Mouse (Mus musculus): Measurements from ENCODE around the gene Olfr691.
"Not testable (repeated sequence)": the region's sequence is repeated elsewhere in the genome, so short reads cannot be mapped to it uniquely, and the experiment has no call there.

Gene Olfr691

DNA sequence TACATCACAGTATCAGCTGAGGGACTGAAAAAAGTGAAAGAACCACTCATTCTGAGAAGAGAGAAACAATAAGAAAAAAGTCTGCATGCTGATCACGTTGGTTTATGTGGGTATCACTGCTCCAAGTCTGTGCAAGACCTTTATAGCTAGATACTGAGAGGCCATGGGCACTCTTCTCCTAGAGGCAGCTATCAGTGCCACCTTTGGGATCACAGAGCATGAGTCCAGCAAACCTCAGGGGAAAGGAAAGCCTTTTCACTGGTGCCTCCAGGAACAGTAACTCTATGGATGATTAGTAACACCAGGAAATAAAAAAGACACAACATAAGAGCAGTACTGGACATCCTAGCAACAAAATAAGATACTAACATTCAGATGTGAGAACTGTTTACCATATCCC lies at the start of gene Olfr691:
Olfr691 (minus strand) TSS at position 101 of the 400 bp plus-strand sequence.
- in situ Hi-C loops (cut with MboI; ENCODE audit: unreplicated experiment in 2 of 2), result no loop called here

DNA sequence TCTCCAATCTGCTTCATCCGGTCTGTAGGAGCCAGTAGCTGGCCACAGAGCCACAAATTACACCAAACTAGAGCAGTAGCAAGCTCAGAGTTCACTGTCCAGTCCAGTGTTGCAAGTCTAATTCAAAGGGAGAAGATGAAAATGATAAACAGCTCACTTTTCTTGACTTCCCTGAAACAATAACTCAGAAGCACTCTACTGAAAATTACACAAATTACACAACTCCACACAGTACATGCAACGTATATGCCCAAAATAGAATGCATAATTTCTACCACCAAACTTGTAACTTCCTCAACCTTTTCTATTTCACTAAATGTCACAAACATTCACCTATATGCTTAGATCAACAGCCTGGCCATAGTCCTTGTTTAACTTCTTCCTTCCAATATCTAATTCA lies 48.2 kb upstream of the Olfr691 start:
- in situ Hi-C loops (cut with MboI; ENCODE audit: unreplicated experiment in 2 of 2), result loop anchor here in 1 of 2 experiments (25.0 kb wide), 2 partner anchors 847 to 1203 kb away; partner anchors contain the start of genes Olfr648 and Olfr649

DNA sequence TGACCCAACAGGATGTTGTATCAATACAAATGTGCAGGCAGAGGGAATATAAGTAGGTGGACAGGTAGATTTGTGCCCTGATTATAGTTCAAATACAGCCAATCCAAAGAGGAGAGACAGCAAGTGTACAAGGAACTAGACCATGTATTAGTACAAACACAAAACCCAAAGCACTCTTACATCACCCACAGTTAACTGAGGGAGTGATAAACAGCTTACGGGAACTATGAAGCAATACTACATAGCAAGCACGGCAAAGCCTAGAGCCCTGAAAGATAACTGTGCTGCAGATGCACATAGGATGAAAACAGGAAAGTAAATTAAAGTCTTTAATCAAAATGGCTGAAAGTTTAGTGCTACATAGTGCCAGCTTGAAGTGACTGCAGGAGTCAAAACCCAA lies 45.6 kb upstream of the Olfr691 start:
- in situ Hi-C loops (cut with MboI; ENCODE audit: unreplicated experiment in 2 of 2), result loop anchor here in 1 of 2 experiments (25.0 kb wide), 2 partner anchors 850 to 1200 kb away; partner anchors contain the start of genes Olfr648 and Olfr649

GRCm38 (mm10) chr7:105380329-105380728 lies 38.3 kb upstream of the Olfr691 start:
- in situ Hi-C loops (cut with MboI; ENCODE audit: unreplicated experiment in 2 of 2), result loop anchor here in 1 of 2 experiments (25.0 kb wide), 2 partner anchors 857 to 1193 kb away; partner anchors contain the start of genes Olfr648 and Olfr649

DNA sequence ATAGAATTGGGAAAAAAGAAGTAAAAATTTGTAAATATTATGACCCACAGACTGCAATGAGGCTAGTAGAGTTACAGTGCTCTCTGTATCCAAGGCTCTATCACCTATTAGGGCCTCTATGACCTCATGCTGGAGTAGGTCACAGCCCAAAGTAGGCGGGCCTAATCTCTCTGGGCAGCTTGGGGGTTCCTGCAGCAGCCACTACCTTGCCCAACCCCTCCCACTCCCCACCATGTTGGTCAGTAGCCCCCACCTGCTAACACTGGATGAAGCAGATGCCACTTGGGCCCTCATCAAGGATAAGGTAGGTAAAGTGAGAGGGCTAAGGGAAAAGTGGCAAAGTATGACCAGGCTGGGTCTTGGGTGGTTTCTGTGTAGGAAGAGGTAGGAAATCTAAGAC lies 32.8 kb upstream of the Olfr691 start, which contains the start of gene Gm5901:
Gm5901 (plus strand) TSS at position 173 of the 400 bp plus-strand sequence.
- in situ Hi-C loops (cut with MboI; ENCODE audit: unreplicated experiment in 2 of 2), result loop anchor here in 1 of 2 experiments (25.0 kb wide), 2 partner anchors 862 to 1188 kb away; partner anchors contain the start of genes Olfr648 and Olfr649

- in situ Hi-C loops (cut with MboI; ENCODE audit: unreplicated experiment in 2 of 2), result no loop called here
Observed at GRCm38 (mm10) chr7:105373976-105374375, 31.9 kb upstream of the Olfr691 start.

DNA sequence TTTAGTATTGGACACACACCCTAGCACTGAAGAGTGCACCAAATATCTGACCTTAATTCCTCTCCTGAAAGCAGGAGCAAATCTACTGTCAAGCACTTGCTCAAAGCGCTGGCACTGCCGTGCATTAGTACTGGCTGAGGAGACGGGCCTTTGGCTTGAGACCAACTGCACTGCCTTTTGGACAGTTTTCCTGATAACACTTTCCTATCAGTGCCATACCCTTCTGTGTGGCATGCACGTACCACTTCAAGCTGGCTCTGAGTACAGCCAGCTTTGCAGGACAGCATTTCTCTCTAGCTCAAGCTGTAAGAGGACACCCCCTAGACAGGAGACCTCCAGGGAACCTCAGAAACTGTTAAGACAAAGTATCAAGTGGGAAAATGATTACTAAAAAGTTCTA lies 31.4 kb upstream of the Olfr691 start:
- in situ Hi-C loops (cut with MboI; ENCODE audit: unreplicated experiment in 2 of 2), result no loop called here

DNA sequence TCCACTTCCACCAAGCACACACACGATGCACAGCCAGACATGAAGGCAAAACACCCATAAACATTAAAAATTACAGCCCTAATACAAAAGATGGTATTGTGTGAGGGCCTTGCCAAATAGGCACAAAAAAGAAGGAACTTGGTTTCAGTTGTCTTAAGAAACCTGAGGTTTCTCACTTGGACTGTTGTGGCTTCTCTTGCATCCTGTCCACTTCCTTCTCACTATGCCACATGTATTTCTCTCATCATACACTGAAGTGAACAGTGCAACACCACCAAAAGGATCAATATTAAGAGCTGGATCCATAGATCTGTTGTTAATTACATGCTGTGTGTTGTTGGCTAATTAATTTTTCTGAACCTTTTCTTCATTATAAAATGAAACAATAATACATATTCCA lies 30.8 kb upstream of the Olfr691 start:
- in situ Hi-C loops (cut with MboI; ENCODE audit: unreplicated experiment in 2 of 2), result no loop called here

GRCm38 (mm10) chr7:105368521-105368920 lies 26.5 kb upstream of the Olfr691 start:
- in situ Hi-C loops (cut with MboI; ENCODE audit: unreplicated experiment in 2 of 2), result no loop called here

DNA sequence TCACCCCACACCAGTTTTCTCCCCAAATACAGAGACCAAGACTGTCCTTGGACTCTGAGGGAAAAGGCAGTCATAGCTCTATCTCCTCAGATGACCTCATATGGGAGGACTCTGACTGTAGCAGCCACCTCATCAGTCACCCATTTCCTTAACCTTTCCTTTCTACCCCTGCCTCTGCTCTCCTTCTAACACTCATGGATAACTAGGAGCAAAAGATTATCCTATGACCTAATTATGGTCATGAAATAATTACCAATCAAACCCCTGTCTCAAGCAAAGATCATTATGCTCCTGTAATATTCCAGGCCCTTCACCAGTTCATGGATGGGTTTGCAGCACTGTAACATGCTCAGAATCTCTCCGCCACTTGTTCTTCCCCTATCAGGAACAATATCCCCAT lies 25.9 kb upstream of the Olfr691 start, which contains the start of gene Olfr692:
Olfr692 (plus strand) TSS at position 301 of the 400 bp plus-strand sequence.
- in situ Hi-C loops (cut with MboI; ENCODE audit: unreplicated experiment in 2 of 2), result no loop called here

DNA sequence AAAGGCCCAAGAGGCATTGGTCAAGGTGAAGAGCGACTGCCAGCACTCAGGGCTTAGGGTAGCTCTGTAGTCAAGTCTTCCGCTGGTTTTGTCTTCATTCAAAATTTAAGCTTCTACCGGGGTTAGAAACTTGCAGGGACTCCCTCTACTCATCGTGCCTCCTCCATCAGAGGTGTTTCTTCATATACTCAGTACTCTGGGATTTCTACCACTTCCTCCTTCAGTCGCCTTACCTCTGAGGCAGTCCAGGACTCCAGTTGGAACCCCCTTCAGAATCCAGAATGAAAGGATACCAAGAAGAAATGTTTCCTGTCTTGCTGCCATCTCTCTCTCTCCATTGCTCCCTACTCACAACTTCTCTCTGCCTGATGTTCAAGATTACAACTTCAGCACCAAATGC lies 25.2 kb upstream of the Olfr691 start:
- in situ Hi-C loops (cut with MboI; ENCODE audit: unreplicated experiment in 2 of 2), result no loop called here

DNA sequence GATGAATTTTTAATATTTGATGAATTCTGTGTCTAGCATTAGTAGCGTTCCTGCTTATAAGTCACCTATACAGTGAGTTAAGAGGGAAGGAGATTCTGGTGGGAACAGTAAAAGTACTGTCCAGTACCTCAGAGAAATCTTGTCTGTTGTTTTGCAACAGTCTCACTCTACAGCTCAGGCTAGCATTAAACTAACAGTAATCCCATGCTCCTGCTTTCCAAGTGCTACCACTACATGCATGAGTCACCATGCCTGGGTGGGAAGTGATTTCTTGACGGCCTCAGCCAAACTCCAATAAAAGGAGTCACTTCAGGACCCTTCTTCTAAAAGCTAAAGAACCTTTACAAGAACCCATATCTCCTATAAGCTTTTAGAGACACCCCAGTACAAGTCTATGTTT lies 19.6 kb upstream of the Olfr691 start:
- in situ Hi-C loops (cut with MboI; ENCODE audit: unreplicated experiment in 2 of 2), result no loop called here

DNA sequence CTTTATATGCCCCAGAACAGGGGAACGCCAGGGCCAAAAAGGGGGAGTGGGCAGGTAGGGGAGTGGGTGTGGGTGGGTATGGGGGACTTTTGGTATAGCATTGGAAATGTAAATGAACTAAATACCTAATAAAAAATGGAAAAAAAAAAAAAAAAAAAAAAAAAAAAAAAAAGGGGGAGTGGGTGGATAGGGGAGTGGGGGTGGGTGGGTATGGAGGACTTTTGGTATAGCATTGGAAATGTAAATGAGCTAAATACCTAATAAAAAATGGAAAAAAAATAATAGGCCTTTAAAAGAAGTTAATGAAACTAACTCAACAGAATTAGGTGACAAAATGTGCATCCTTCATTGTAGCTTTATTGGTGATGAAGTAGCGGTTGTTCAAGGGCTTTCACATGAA lies 14.4 kb upstream of the Olfr691 start:
- in situ Hi-C loops (cut with MboI; ENCODE audit: unreplicated experiment in 2 of 2), result not testable (repeated sequence)

DNA sequence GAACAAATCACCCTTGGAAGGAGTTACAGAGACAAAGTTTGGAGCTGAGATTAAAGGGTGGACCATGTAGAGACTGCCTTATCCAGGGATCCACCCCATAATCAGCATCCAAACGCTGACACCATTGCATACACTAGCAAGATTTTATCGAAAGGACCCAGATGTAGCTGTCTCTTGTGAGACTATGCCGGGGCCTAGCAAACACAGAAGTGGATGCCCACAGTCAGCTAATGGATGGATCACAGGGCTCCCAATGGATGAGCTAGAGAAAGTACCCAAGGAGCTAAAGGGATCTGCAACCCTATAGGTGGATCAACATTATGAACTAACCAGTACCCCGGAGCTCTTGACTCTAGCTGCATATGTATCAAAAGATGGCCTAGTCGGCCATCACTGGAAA lies 14.0 kb upstream of the Olfr691 start:
- in situ Hi-C loops (cut with MboI; ENCODE audit: unreplicated experiment in 2 of 2), result not testable (repeated sequence)

- in situ Hi-C loops (cut with MboI; ENCODE audit: unreplicated experiment in 2 of 2), result no loop called here
Observed at GRCm38 (mm10) chr7:105342752-105343151, 682 bp upstream of the Olfr691 start.

- in situ Hi-C loops (cut with MboI; ENCODE audit: unreplicated experiment in 2 of 2), result no loop called here
Observed at GRCm38 (mm10) chr7:105334004-105334403, 8.1 kb downstream of the Olfr691 start, which contains the start of gene Olfr690. TSS of gene Olfr690 (minus strand) at chr7:105334104.

DNA sequence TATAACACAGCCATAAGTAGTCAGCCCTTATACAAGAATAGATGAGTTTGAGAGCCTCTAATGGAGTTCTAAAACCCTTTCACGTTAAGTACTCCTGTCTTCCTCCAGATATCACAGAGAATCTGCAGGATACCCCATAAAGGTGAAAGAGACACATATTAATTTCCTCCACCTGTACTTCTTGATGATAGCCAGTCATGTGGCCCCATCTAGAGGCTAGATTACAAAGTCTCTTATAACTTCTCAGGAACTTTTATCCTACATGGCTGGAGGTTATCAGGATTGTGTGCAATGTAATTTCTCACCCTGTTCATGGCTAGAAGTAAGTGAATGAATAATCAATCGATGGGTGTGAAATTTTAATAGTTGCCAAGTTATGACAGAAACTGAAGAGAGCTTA lies 16.8 kb downstream of the Olfr691 start:
- in situ Hi-C loops (cut with MboI; ENCODE audit: unreplicated experiment in 2 of 2), result no loop called here

DNA sequence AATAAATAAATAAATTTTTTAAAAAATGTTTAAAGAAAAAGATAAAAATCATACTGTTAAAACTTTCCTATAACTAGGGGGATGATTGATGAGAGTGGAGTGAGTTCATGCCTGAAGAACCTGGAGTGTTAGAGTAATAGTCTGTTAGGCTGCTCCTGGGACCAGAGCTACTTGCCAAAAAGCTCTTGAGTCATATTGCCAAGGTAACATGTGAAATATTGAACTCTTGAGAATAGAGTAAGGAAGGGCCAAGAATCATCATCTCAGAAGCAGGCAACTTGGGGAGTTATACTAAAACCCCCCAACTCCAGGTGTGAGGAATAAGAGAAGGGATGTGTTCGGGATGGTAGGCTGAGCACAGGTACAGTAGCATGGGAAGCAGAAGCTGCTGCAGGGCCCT lies 31.2 kb downstream of the Olfr691 start, which contains the start of gene Olfr689:
Olfr689 (plus strand) TSS at position 301 of the 400 bp plus-strand sequence.
- in situ Hi-C loops (cut with MboI; ENCODE audit: unreplicated experiment in 2 of 2), result no loop called here

- in situ Hi-C loops (cut with MboI; ENCODE audit: unreplicated experiment in 2 of 2), result no loop called here
Observed at GRCm38 (mm10) chr7:105290051-105290450, 52.0 kb downstream of the Olfr691 start.

DNA sequence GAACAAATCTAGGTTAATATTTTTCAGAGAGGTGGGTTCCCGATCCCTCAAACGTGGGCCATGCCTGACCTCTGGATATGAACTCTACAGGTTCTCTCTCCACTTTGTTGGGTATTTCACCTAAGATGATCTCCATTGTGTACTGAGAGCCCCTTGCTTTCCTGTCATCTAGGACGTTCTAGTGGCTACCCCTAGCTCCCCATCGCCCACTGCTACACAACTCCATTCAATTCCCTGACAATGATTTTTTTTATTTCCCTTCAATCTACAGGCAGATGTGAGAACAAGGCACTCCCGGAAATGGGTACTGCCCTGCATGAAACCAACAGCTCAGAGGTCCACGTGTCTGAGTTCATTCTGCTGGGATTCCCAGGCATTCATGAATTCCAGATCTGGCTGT lies 54.3 kb downstream of the Olfr691 start, which contains the start of gene Olfr688:
Olfr688 (plus strand) TSS at position 301 of the 400 bp plus-strand sequence.
- in situ Hi-C loops (cut with MboI; ENCODE audit: unreplicated experiment in 2 of 2), result no loop called here
